In genomic region chr12:101123013-101123412, GRCm38 (mm10) we compare ENCODE assay signal across 9 mouse cellular contexts. TPM values are rescaled to one million over a fixed set of nuclear protein-coding genes. Genes with fewer than 3 reads are reported as not detected.
DNase-seq lines count a peak whose midpoint lies in the region; ATAC-seq and TF ChIP-seq lines count a peak whose summit lies in the region.
"Had no signal": no experiment of that assay in that cellular context is flagged by ENCODE, and none has a peak within 500 bp of the region (broad histone marks: within the 10 kb centered on the region; RNA-seq: fewer than 3 reads in every experiment).

No protein-coding gene starts in this region.

- no peak overlapping the region for H3K4me3 ChIP-seq in cerebellum, adult 2 months (replicated peaks; ENCODE audit: insufficient read depth, low read depth, low read length)
- H3K4me3 ChIP-seq: neural tube, embryonic 12.5 days had no signal

- DNase-seq in cerebellum, adult 2 months: no peak
- DNase-seq in cerebellum, adult 11-12 months: no peak
- peak; percentile 13 to 17 for DNase-seq in layer of hippocampus, postnatal 10 days (ENCODE audit: low spot score in 2 of 2)
- DNase-seq in layer of hippocampus, adult 8-10 months (ENCODE audit: low spot score in 2 of 2): no peak
- DNase-seq in Patski (ENCODE audit: low read depth, low spot score): no peak
- DNase-seq in lung, postnatal 14 days: peak; percentile 11
- no peak for DNase-seq in urinary bladder, postnatal 14 days (ENCODE audit: low spot score)

- no peak for TF ChIP-seq POLR2A in cerebellum, adult 2 months (IDR thresholded peaks at IDR 0.05; ENCODE audit: borderline replicate concordance, insufficient read depth, low read length)

- CTCF ChIA-PET in Patski (lab: Charles Lee): interaction anchor here (0.8 to 1.4 kb wide), 2 partner anchors 31 to 484 kb away, joined by 3 read pairs; no protein-coding TSS in a partner anchor

- 9% methylated on average over 1 of the region's 1 CpGs for WGBS in cerebellum, adult 2 months

- no peak overlapping the region for H3K27ac ChIP-seq in cerebellum, adult 2 months (ENCODE audit: insufficient read depth, low read length)
- H3K27ac ChIP-seq: neural tube, embryonic 12.5 days had no signal

- H3K27me3 ChIP-seq in cerebellum, adult 2 months (ENCODE audit: control insufficient read depth, insufficient read depth, low read length): no peaks in the 10 kb centered on the region
- peaks cover 27% of the 10 kb centered on the region for H3K27me3 ChIP-seq in Patski
- H3K27me3 ChIP-seq: neural tube, embryonic 12.5 days had no signal

- no peaks in the 10 kb centered on the region for H3K4me1 ChIP-seq in cerebellum, adult 2 months (ENCODE audit: control insufficient read depth, insufficient read depth, low read length)
- H3K4me1 ChIP-seq: neural tube, embryonic 12.5 days had no signal

- no peak for ATAC-seq in Patski
- no peak for ATAC-seq in megakaryocyte, adult 5-6 weeks (ENCODE audit: poor library complexity, severe bottlenecking)

- in situ Hi-C loops in Patski (cut with MboI; ENCODE audit: low pct_unique_long_range_greater_than_20kb): loop anchor here (10.0 kb wide), 1 partner anchor 752 kb away; no protein-coding TSS in a partner anchor

- peak; percentile 32; the same call in 1 of the 2 replicates for TF ChIP-seq CTCF in cerebellum, adult 2 months (IDR thresholded peaks at IDR 0.05; ENCODE audit: borderline replicate concordance, insufficient read depth, low read depth, low read length)
- TF ChIP-seq CTCF in Patski (IDR thresholded peaks at IDR 0.05): peak; percentile 60

- POLR2A ChIA-PET in Patski (lab: Charles Lee): no interaction called here

RNA-seq across cellular contexts. Expression of gene Ppp4r3a, which starts 39.5 kb away (rescaled TPM):
- 35.1 and 36.8 TPM in 2 replicates for polyA plus RNA-seq in cerebellum, adult 2 months (2012; rRNA removed)
- 10 to 100 TPM; 38.8 to 45.4 TPM for total RNA-seq in layer of hippocampus, postnatal 10 days (2021)
- 10 to 100 TPM; 38.9 to 49.2 (median 46.2) TPM for total RNA-seq in layer of hippocampus, adult 8-10 months (2022)
- polyA plus RNA-seq in Patski (2021): 54.0 TPM
- 82.5 and 82.6 TPM in 2 replicates for total RNA-seq in megakaryocyte, adult 5-6 weeks (2015)
- 110 and 131 TPM in 2 replicates for total RNA-seq in megakaryocyte, adult 5-6 weeks (2017)

Comparison
In these comparisons a context has a peak if more than half of its experiments do, and no peak if none do; other contexts are left out.
1. DNase-seq: peak in layer of hippocampus, postnatal 10 days (2 of 2) and lung, postnatal 14 days (single experiment); none in cerebellum, adult 2 months (0 of 2), cerebellum, adult 11-12 months (single experiment), layer of hippocampus, adult 8-10 months (0 of 2), Patski (single experiment) and urinary bladder, postnatal 14 days (single experiment).